Mouse (Mus musculus) neural tube, embryonic 14.5 days (tissue): ENCODE data around the gene Vamp5. TPM values are rescaled to one million over a fixed set of nuclear protein-coding genes. Genes with fewer than 3 reads are reported as not detected.

Source experiments
- ATAC-seq: fragments of 200-750 bp; cut with Nextera tagmentation; 2 replicates; pipeline ENCODE4 v1.8.0; 2017; ENCODE audit warnings: low read depth, mild to moderate bottlenecking, moderate TSS enrichment, moderate library complexity
- H3K27ac ChIP-seq: fragments of 300-500 bp; sonication (generic); 2 replicates; pipeline ENCODE4 v1.5.1; 2014; ENCODE audit warnings: low read depth, mild to moderate bottlenecking, control low read depth, low read length, moderate library complexity, mixed read lengths
- H3K27me3 ChIP-seq: fragments of 300-500 bp; sonication (generic); 2 replicates; pipeline ENCODE4 v1.6.1; 2014; ENCODE audit warnings: low read length; ENCODE audit not compliant: control insufficient read depth, insufficient read depth
- H3K36me3 ChIP-seq: fragments of 300-500 bp; sonication (generic); 2 replicates; pipeline ENCODE4 v1.6.1; 2014; ENCODE audit warnings: low read length, mixed read lengths; ENCODE audit not compliant: control insufficient read depth, insufficient read depth
- H3K4me1 ChIP-seq: fragments of 300-500 bp; sonication (generic); 2 replicates; pipeline ENCODE4 v1.6.1; 2014; ENCODE audit warnings: low read length; ENCODE audit not compliant: control insufficient read depth, insufficient read depth
- H3K4me2 ChIP-seq: fragments of 300-500 bp; sonication (generic); 2 replicates; pipeline ENCODE4 v1.6.1; 2014; ENCODE audit warnings: mild to moderate bottlenecking, low read depth, low read length, control low read depth
- H3K4me3 ChIP-seq: fragments of 300-500 bp; sonication (generic); 2 replicates; pipeline ENCODE4 v1.5.1; 2014; ENCODE audit warnings: low read depth, low read length, control low read depth, mixed read lengths
- H3K9ac ChIP-seq: fragments of 300-500 bp; sonication (generic); replicated peaks from 2 replicates; pipeline ENCODE4 v1.6.1; 2014; ENCODE audit warnings: low read depth, mild to moderate bottlenecking, control low read depth, low read length, mixed read lengths
- H3K9me3 ChIP-seq: fragments of 300-500 bp; sonication (generic); 2 replicates; pipeline ENCODE4 v1.6.1; 2016; ENCODE audit warnings: low read length; ENCODE audit not compliant: control insufficient read depth
- WGBS: fragments of 180-500 bp; shearing (Covaris S2); extraction: QIAGEN DNeasy Blood & Tissue Kit; methylation state at CpG from one replicate; pipeline ENCODE4 v1.1.7; 2014; 5-methylcytosine and 5-hydroxymethylcytosine counted together
- polyA plus RNA-seq: library from polyadenylated mRNA; unstranded; fragments of >200 nt; fragmentation: Nextera tagmentation; extraction: Ambion mirVana; gene quantifications from 2 replicates; pipeline ENCODE4 v1.2.1, GENCODE M21; 2014

Gene Vamp5
- polyA plus RNA-seq, 1 experiment from 2014 or later: 3.1 TPM

GRCm38 (mm10) chr6:72386561-72386960, 6.3 kb upstream of the Vamp5 start:
- H3K27ac ChIP-seq: no peak overlapping the region
- 0 out of 2 replicates have a peak, but pooled peaks cover 3% of the 10 kb centered on the region for H3K4me1 ChIP-seq
- no peak for ATAC-seq
- no peaks in the 10 kb centered on the region for H3K9me3 ChIP-seq
- H3K9ac ChIP-seq: no peak overlapping the region
- H3K36me3 ChIP-seq: no peaks in the 10 kb centered on the region
- no peak overlapping the region for H3K4me2 ChIP-seq
- no peak overlapping the region for H3K4me3 ChIP-seq
- peaks cover 3% of the 10 kb centered on the region for H3K27me3 ChIP-seq
- 89% methylated on average over 2 of the region's 2 CpGs for WGBS

- no peak overlapping the region for H3K4me2 ChIP-seq
- H3K4me1 ChIP-seq: peaks cover 5% of the 10 kb centered on the region; the same call in 1 of the 2 replicates
- no peaks in the 10 kb centered on the region for H3K9me3 ChIP-seq
- H3K36me3 ChIP-seq: no peaks in the 10 kb centered on the region
- 87% methylated on average over 4 of the region's 4 CpGs for WGBS
- H3K9ac ChIP-seq: no peak overlapping the region
- peaks cover 4% of the 10 kb centered on the region for H3K27me3 ChIP-seq
- no peak overlapping the region for H3K4me3 ChIP-seq
- H3K27ac ChIP-seq: no peak overlapping the region
- ATAC-seq: no peak
Measured at GRCm38 (mm10) chr6:72385258-72385657, 5.0 kb upstream of the Vamp5 start.

DNA sequence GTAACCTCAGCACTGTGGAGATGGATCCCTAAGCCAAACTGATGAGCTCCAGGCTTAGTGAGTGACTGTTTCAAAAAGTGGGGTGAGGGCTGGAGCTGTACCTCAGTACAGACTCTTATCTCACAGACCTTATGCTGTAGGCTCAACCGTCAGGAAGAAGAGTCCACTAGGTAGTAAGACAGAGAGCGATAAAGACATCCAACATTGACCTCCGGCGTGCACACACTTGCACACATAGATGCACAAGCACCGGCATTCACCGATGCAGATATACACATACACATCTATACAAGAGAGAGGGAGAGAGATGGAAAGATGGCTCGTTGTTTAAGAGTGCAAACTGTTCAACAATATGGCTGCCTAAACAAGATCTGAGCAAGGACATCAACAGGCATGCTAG, 3.7 kb upstream of the Vamp5 start:
- WGBS: 97% methylated on average over 7 of the region's 7 CpGs
- ATAC-seq: no peak
- no peak overlapping the region for H3K27ac ChIP-seq
- peaks cover 10% of the 10 kb centered on the region for H3K27me3 ChIP-seq
- no peaks in the 10 kb centered on the region for H3K9me3 ChIP-seq
- H3K4me3 ChIP-seq: no peak overlapping the region
- H3K4me1 ChIP-seq: peaks cover 3% of the 10 kb centered on the region; the same call in 1 of the 2 replicates
- H3K9ac ChIP-seq: no peak overlapping the region
- no peaks in the 10 kb centered on the region for H3K36me3 ChIP-seq
- no peak overlapping the region for H3K4me2 ChIP-seq

DNA sequence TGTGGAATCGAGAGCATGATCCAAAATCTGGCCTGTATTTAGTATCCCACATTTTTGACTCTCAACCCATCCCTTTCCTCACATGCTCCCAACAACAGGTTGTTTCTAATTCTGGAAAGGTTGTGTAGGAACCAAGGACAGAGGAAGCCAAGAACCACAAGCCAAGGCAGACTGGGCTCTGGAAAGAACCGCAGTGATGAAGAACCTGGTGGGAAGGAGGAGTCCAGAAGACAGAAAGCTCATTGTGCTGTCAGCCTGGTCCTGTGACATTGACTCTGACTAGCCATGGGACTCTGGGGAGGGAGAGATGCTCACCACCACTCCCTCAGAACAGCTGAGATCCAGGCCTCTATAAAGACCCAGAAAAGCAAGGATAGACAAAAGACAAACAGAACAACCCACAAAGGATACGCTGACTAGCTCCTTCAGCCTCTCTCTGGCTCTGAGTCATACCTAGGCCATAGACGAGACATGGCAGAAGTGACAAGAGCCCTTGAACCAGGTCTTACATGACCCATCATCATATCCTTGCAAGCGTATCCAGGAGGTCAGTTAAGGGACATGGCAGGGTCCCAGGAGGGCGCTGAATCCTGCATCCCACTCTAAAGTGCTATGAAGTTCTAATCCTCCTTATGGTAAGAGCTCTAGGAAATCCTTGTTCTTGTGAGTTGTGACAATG, 3.0 kb upstream of the Vamp5 start:
- H3K27me3 ChIP-seq: peaks cover 10% of the 10 kb centered on the region
- no peak overlapping the region for H3K9ac ChIP-seq
- H3K4me1 ChIP-seq: peaks cover 3% of the 10 kb centered on the region; the same call in 1 of the 2 replicates
- H3K9me3 ChIP-seq: no peaks in the 10 kb centered on the region
- WGBS: 83% methylated on average over 6 of the region's 6 CpGs
- no peak overlapping the region for H3K4me3 ChIP-seq
- no peak for ATAC-seq
- H3K27ac ChIP-seq: no peak overlapping the region
- H3K36me3 ChIP-seq: no peaks in the 10 kb centered on the region
- no peak overlapping the region for H3K4me2 ChIP-seq

- Histone ChIP-seq H3K36me3 (no peaks in the 10 kb centered on the region), H3K4me3 (no peak overlapping the region), H3K4me2 (no peak overlapping the region), H3K4me1 (peaks cover 3% of the 10 kb centered on the region; the same call in 1 of the 2 replicates), H3K9ac (no peak overlapping the region), H3K9me3 (no peaks in the 10 kb centered on the region), H3K27ac (no peak overlapping the region), H3K27me3 (peaks cover 10% of the 10 kb centered on the region)
- 84% methylated on average over 6 of the region's 6 CpGs for WGBS
- ATAC-seq: no peak
Measured at GRCm38 (mm10) chr6:72382494-72382893, 2.2 kb upstream of the Vamp5 start.

DNA sequence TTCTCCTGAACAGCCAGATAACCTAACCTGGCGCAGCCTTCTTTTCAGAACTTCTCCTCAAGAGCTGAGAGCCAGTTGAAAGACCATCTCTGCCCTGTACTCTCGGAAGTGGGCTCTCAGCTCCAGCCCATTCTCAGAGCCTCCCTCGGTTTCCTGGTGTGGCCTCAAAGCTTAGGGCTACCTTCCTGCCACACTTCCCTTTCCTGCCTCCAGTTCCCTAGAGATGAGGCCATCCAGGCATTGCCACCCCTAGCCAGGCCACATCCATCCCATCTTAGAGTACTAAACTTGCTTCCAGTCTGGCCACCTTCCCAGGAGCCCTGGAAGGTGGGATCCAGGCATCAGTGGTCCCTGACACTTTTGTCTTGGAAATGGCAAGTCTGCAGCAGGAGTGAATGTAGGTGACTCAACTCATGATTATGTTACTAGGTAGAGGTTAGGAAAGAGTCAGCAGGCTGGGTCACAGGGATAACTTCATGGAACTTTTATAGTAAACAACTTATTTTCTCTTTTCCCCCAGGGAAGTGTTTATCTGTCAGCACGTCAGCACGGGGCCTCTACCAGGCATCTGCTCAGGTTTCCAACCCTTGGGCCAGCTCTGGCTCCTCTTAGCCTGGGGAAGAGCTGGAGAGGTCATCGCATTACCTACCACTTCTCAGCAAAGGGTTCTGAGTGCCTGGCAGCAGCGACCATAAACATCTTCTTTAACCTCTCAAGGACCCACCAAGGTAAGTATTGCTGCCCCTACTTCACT, 714 bp downstream of the Vamp5 start:
- H3K9ac ChIP-seq: no peak overlapping the region
- 41% methylated on average over 7 of the region's 7 CpGs for WGBS
- H3K36me3 ChIP-seq: no peaks in the 10 kb centered on the region
- H3K9me3 ChIP-seq: no peaks in the 10 kb centered on the region
- H3K4me2 ChIP-seq: peak overlapping the region; percentile 45
- H3K4me3 ChIP-seq: peak overlapping the region; percentile 33; the same call in 1 of the 2 replicates
- no peak for ATAC-seq
- peaks cover 3% of the 10 kb centered on the region; the same call in 1 of the 2 replicates for H3K4me1 ChIP-seq
- H3K27me3 ChIP-seq: peaks cover 10% of the 10 kb centered on the region
- no peak overlapping the region for H3K27ac ChIP-seq

DNA sequence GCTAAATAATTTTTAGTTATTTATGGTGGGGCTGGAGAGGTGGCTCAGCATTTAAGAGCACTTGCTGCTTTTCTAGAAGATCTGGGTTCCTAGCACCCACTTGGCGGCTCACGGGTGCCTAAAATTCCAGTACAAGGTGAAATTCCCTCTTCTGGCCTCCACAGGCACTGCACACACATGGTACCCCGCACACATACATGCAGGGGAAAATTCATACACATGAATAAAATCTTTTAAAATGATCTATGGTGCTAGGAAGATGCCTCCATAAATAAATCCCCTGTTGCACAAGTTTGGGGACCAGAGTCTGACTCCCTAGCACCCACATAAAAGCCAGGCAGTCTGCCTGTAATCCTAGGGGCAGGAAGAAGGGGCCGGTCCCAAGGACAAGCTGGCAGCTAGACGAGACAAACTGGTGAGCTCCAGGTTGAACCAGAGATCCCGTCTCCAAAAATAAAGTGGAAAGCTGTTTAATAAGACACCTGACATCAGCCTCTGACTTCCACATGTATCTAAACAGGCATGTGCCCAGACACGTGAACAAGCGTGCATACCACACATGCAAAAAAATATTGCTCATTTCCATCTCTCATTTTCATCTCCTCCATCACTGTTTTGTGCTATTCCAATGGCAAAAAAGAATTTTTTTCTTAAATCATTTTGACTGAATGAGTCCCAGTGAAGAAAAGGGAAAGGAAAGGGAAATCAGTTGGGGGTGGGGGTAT, 1.6 kb downstream of the Vamp5 start:
- Histone ChIP-seq H3K36me3 (no peaks in the 10 kb centered on the region), H3K4me1 (peaks cover 3% of the 10 kb centered on the region; the same call in 1 of the 2 replicates), H3K27ac (no peak overlapping the region), H3K9me3 (no peaks in the 10 kb centered on the region), H3K27me3 (peaks cover 10% of the 10 kb centered on the region), H3K9ac (no peak overlapping the region), H3K4me3 (no peak overlapping the region), H3K4me2 (no peak overlapping the region)
- 85% methylated on average over 8 of the region's 8 CpGs for WGBS
- no peak for ATAC-seq

- no peaks in the 10 kb centered on the region for H3K9me3 ChIP-seq
- WGBS: 87% methylated on average over 15 of the region's 15 CpGs
- ATAC-seq: no peak
- no peak overlapping the region for H3K27ac ChIP-seq
- H3K4me2 ChIP-seq: no peak overlapping the region
- 0 out of 2 replicates have a peak, but pooled peaks cover 4% of the 10 kb centered on the region for H3K27me3 ChIP-seq
- H3K4me3 ChIP-seq: no peak overlapping the region
- H3K9ac ChIP-seq: no peak overlapping the region
- no peaks in the 10 kb centered on the region for H3K36me3 ChIP-seq
- no peaks in the 10 kb centered on the region; the same call in 1 of the 2 replicates for H3K4me1 ChIP-seq
Measured at GRCm38 (mm10) chr6:72374820-72375563, 5.3 kb downstream of the Vamp5 start.
